Mouse (Mus musculus) heart, postnatal 0 days (tissue): ENCODE results near the gene Pitpnm3.
A peak's percentile ranks its signal among the peaks of the same experiment; 100 is the strongest.

ENCODE experiments used
- CTCF ChIP-seq: IDR thresholded peaks from 2 replicates; pipeline ENCODE4 v1.5.1; 2016; ENCODE audit warnings: antibody characterized with exemption, control low read depth, low read depth
- EP300 ChIP-seq: IDR thresholded peaks from 2 replicates; pipeline ENCODE4 v1.6.1; 2016; ENCODE audit warnings: antibody characterized with exemption, low read depth

DNA sequence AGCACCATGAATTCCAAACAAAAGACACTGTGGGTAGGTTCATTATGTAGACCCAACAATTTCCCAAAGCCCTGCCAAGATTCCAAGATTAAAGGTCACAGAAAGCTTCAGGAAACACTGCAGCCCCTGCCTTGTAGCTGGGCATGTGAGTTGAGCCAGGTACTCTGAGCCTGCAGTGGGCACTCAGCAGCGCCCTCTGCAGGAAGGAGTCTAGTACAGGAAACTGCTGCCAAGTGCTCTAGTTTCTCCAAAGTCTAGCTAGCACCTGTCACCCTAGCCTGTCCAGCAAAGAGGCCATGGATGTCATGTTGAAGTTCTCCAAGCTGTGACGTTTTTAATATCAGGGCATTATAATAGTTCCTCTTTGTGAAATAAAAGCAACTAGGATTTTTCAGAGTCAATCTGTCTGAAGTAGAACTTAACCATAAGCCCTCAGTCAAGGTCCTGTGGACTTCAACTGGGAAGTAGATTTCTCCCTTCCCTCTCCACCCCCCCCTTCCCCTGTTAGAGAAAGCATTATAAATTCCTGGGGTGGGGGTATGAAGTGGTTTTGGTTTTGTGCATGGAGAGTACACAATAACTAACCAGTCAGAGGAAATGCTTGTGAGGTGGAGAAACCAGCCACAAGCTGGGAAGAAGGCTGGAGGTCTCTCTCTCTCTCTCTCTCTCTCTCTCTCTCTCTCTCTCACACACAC, 9.8 kb upstream of the Pitpnm3 start:
- peak; percentile 60 for TF ChIP-seq CTCF
- TF ChIP-seq EP300 = no peak
